Mouse (Mus musculus) MEL (cell line): ENCODE measurements at regions not wholly inside any gene's neighbourhood (a gene's known extent, or its start where the extent isn't known, plus 50 kb on each side); places are given as distances from the start of the nearest gene placed in this dataset.

ENCODE experiments used
- CTCF ChIP-seq, 3 experiments: IDR thresholded peaks in 2 of 3; conservative IDR thresholded peaks in 1 of 3; 2 replicates each; pipeline ENCODE4 v1.5.1; 2011 to 2012; ENCODE audit warnings: low read length in 3 of 3, low read depth in 2 of 3, mild to moderate bottlenecking in 2 of 3, improper control_type of control experiment in 1 of 3, inconsistent platforms in 1 of 3, mixed read lengths in 1 of 3, moderate library complexity in 1 of 3; ENCODE audit not compliant: control insufficient read depth in 1 of 3, insufficient read depth in 1 of 3, poor library complexity in 1 of 3, severe bottlenecking in 1 of 3
- EP300 ChIP-seq, 2 experiments: IDR thresholded peaks; 2 replicates each; pipeline ENCODE4 v1.6.1; 2011; ENCODE audit warnings: improper control_type of control experiment in 2 of 2, low read length in 2 of 2, low read depth in 1 of 2, mild to moderate bottlenecking in 1 of 2
- MAX ChIP-seq: IDR thresholded peaks from 2 replicates; pipeline ENCODE4 v1.6.1; 2011; ENCODE audit warnings: low read length, improper control_type of control experiment
- NRF1 ChIP-seq: IDR thresholded peaks from 2 replicates; pipeline ENCODE4 v1.6.1; 2014; ENCODE audit warnings: low read depth, mild to moderate bottlenecking, inconsistent platforms, low read length, improper control_type of control experiment, moderate library complexity; ENCODE audit not compliant: poor library complexity, insufficient read depth, severe bottlenecking
- SMC3 ChIP-seq: IDR thresholded peaks from 2 replicates; pipeline ENCODE4 v1.6.1; 2011; ENCODE audit warnings: low read depth, low read length, improper control_type of control experiment
- TAL1 ChIP-seq: IDR thresholded peaks from 2 replicates; pipeline ENCODE4 v1.6.1; 2012; ENCODE audit warnings: mild to moderate bottlenecking, inconsistent platforms, low read length, moderate library complexity, mixed read lengths

DNA sequence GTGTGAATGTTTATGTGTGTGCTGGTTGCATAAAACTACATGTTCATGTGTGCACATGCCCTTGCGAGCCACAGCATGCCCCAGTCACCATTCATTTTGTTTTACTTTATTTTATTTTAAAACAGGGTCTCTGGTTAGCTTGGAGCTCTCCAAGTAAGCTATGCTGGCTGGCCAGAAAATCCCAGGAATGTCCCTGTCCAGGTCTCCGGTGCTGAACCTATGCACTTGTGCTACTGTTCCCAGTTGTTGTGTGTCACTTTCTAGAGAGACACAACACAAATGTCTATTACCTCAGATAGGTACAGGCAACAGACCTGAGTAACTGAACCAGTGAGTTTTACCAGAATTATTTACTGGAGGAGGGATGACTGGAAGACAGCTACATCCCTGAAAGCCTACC is 530.4 kb upstream of the Castor2 start:
- TF ChIP-seq TAL1, result no peak
- no peak for TF ChIP-seq NRF1
- TF ChIP-seq EP300 (IDR thresholded peaks at IDR 0.05; ENCODE audit: low read depth in 1 of 2, low read length in 2 of 2), result no peak
- TF ChIP-seq MAX, result no peak
- no peak for TF ChIP-seq SMC3
- no peak for TF ChIP-seq CTCF (IDR thresholded peaks at IDR 0.05 in 2 of 3, conservative IDR thresholded peaks at IDR 0.05 in 1 of 3; ENCODE audit: control insufficient read depth in 1 of 3, insufficient read depth in 1 of 3, low read depth in 2 of 3, low read length in 3 of 3, poor library complexity in 1 of 3, severe bottlenecking in 1 of 3)
